Mouse (Mus musculus): ENCODE results near the gene Enpp6. TPM values are rescaled to one million over a fixed set of nuclear protein-coding genes. Genes with fewer than 3 reads are reported as not detected.

Enpp6 gene
- polyA plus RNA-seq, 2 experiments, result 0.49 to 1.7 TPM

- Histone ChIP-seq H3K4me2 (replicated peaks; ENCODE audit: low read depth, low read length, severe bottlenecking) (no peak overlapping the region), H3K9ac (ENCODE audit: low read depth, low read length, severe bottlenecking) (no peak overlapping the region), H3K36me3 (ENCODE audit: control insufficient read depth, insufficient read depth, low read length) (no peaks in the 10 kb centered on the region), H3K4me1 (ENCODE audit: control insufficient read depth, insufficient read depth, low read length) (no peaks in the 10 kb centered on the region), H3K27me3 (ENCODE audit: control insufficient read depth, insufficient read depth, low read length) (no peaks in the 10 kb centered on the region), H3K9me3 (ENCODE audit: control insufficient read depth, low read length) (no peaks in the 10 kb centered on the region), H3K4me3 (replicated peaks; ENCODE audit: low read length) (no peak overlapping the region), H3K27ac (replicated peaks; ENCODE audit: low read depth, low read length) (no peak overlapping the region)
- no peak for DNase-seq (ENCODE audit: low spot score)
- TF ChIP-seq POLR2A (IDR thresholded peaks at IDR 0.05; ENCODE audit: borderline replicate concordance, extremely low read depth, insufficient read depth, insufficient read length), result no peak
- WGBS, result 90% methylated on average over 2 of the region's 2 CpGs
- no peak for ATAC-seq (ENCODE audit: low FRiP score, low read depth)
Measured at GRCm38 (mm10) chr8:47047146-47047545, 60.5 kb downstream of the Enpp6 start.

GRCm38 (mm10) chr8:47048584-47048983 is 61.9 kb downstream of the Enpp6 start:
- no peak overlapping the region for H3K4me2 ChIP-seq (replicated peaks; ENCODE audit: low read depth, low read length, severe bottlenecking)
- no peaks in the 10 kb centered on the region for H3K4me1 ChIP-seq (ENCODE audit: control insufficient read depth, insufficient read depth, low read length)
- H3K4me3 ChIP-seq (replicated peaks; ENCODE audit: low read length), result no peak overlapping the region
- ATAC-seq (ENCODE audit: low FRiP score, low read depth) (no peak), DNase-seq (ENCODE audit: low spot score) (no peak)
- no peaks in the 10 kb centered on the region for H3K9me3 ChIP-seq (ENCODE audit: control insufficient read depth, low read length)
- H3K27ac ChIP-seq (replicated peaks; ENCODE audit: low read depth, low read length), result no peak overlapping the region
- no peak for TF ChIP-seq POLR2A (IDR thresholded peaks at IDR 0.05; ENCODE audit: borderline replicate concordance, extremely low read depth, insufficient read depth, insufficient read length)
- no peak overlapping the region for H3K9ac ChIP-seq (ENCODE audit: low read depth, low read length, severe bottlenecking)
- H3K36me3 ChIP-seq (ENCODE audit: control insufficient read depth, insufficient read depth, low read length), result no peaks in the 10 kb centered on the region
- WGBS, result 93% methylated on average over 10 of the region's 10 CpGs
- no peaks in the 10 kb centered on the region for H3K27me3 ChIP-seq (ENCODE audit: control insufficient read depth, insufficient read depth, low read length)

DNA sequence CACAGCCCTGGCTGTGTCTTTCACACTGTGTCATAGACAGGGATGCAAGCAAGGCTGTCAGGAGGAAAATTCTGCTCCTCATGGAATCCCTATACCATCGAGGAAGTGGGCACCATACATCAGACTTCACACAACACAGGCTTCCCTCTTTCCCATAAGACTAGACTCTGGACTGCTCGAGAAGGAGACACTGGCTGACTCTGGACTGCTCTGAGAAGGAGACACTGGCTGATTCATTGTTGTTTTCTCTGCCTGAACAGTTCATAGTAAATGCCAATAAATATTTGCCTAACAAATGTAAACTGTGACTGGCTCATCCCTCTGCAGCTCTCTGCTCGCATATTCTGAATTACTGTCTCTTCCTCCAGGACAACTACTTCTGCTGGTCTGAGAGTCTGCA is 66.0 kb downstream of the Enpp6 start:
- ATAC-seq (ENCODE audit: low FRiP score, low read depth), result no peak
- Histone ChIP-seq H3K9me3 (ENCODE audit: control insufficient read depth, low read length) (no peaks in the 10 kb centered on the region), H3K4me2 (replicated peaks; ENCODE audit: low read depth, low read length, severe bottlenecking) (no peak overlapping the region), H3K9ac (ENCODE audit: low read depth, low read length, severe bottlenecking) (no peak overlapping the region), H3K27me3 (ENCODE audit: control insufficient read depth, insufficient read depth, low read length) (no peaks in the 10 kb centered on the region), H3K4me1 (ENCODE audit: control insufficient read depth, insufficient read depth, low read length) (no peaks in the 10 kb centered on the region), H3K36me3 (ENCODE audit: control insufficient read depth, insufficient read depth, low read length) (no peaks in the 10 kb centered on the region), H3K4me3 (replicated peaks; ENCODE audit: low read length) (no peak overlapping the region), H3K27ac (replicated peaks; ENCODE audit: low read depth, low read length) (no peak overlapping the region)
- 83% methylated on average over 3 of the region's 3 CpGs for WGBS
- TF ChIP-seq POLR2A (IDR thresholded peaks at IDR 0.05; ENCODE audit: borderline replicate concordance, extremely low read depth, insufficient read depth, insufficient read length), result no peak
- no peak for DNase-seq (ENCODE audit: low spot score)

DNA sequence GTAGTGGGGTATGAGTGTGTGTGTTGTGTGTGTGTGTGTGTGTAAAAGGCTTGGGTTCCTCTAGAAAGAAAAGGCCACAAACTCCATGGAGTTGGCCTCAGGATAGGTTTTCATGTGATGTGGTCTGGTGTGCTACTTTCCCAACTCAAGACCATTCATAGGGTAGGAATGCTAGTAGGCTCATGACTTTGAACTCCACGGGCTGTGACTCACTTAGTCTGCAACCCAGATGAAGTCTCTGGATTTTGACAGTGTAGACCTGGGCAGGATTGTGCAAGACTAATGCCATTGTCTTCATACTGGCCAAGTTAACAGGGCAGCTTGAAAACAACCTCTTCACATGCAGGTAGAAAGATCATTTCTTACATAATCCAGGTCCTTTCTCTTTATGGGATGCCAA is 69.4 kb downstream of the Enpp6 start:
- Histone ChIP-seq H3K4me1 (ENCODE audit: control insufficient read depth, insufficient read depth, low read length) (0 out of 2 replicates have a peak, but pooled peaks cover 4% of the 10 kb centered on the region), H3K27me3 (ENCODE audit: control insufficient read depth, insufficient read depth, low read length) (no peaks in the 10 kb centered on the region), H3K36me3 (ENCODE audit: control insufficient read depth, insufficient read depth, low read length) (no peaks in the 10 kb centered on the region), H3K9me3 (ENCODE audit: control insufficient read depth, low read length) (no peaks in the 10 kb centered on the region), H3K4me3 (replicated peaks; ENCODE audit: low read length) (no peak overlapping the region), H3K9ac (ENCODE audit: low read depth, low read length, severe bottlenecking) (no peak overlapping the region), H3K4me2 (replicated peaks; ENCODE audit: low read depth, low read length, severe bottlenecking) (no peak overlapping the region), H3K27ac (replicated peaks; ENCODE audit: low read depth, low read length) (no peak overlapping the region)
- TF ChIP-seq POLR2A (IDR thresholded peaks at IDR 0.05; ENCODE audit: borderline replicate concordance, extremely low read depth, insufficient read depth, insufficient read length), result no peak
- DNase-seq (ENCODE audit: low spot score) (no peak), ATAC-seq (ENCODE audit: low FRiP score, low read depth) (no peak)
- WGBS, result 100% methylated on average over 1 of the region's 1 CpGs

- no peak overlapping the region for H3K9ac ChIP-seq (ENCODE audit: low read depth, low read length, severe bottlenecking)
- no peak for TF ChIP-seq POLR2A (IDR thresholded peaks at IDR 0.05; ENCODE audit: borderline replicate concordance, extremely low read depth, insufficient read depth, insufficient read length)
Measured at GRCm38 (mm10) chr8:47058526-47058925, 71.8 kb downstream of the Enpp6 start.

DNA sequence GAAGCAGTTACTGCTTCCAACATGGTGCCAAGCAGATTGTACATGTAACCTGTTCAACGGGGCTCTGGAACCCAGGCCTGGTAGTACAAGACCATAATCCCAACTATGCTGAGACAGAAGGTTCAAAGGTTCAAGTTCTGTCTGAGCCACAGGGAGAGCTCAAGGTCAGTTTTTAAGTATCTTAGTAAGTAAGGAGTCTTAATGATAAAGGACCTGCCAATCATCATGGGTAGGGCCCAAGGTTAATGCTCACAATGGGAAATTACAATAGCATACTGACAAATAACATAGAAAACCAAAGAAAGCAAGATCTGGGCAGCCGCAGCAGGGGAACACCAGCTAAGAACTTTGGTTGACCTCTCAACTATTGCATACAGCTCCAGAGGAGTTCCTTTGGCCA is 72.3 kb downstream of the Enpp6 start:
- no peak overlapping the region for H3K9ac ChIP-seq (ENCODE audit: low read depth, low read length, severe bottlenecking)
- H3K9me3 ChIP-seq (ENCODE audit: control insufficient read depth, low read length), result no peaks in the 10 kb centered on the region
- H3K27ac ChIP-seq (replicated peaks; ENCODE audit: low read depth, low read length), result no peak overlapping the region
- no peaks in the 10 kb centered on the region for H3K27me3 ChIP-seq (ENCODE audit: control insufficient read depth, insufficient read depth, low read length)
- ATAC-seq (ENCODE audit: low FRiP score, low read depth), result no peak
- DNase-seq (ENCODE audit: low spot score), result no peak
- 95% methylated on average over 2 of the region's 2 CpGs for WGBS
- TF ChIP-seq POLR2A (IDR thresholded peaks at IDR 0.05; ENCODE audit: borderline replicate concordance, extremely low read depth, insufficient read depth, insufficient read length), result no peak
- H3K4me1 ChIP-seq (ENCODE audit: control insufficient read depth, insufficient read depth, low read length), result 0 out of 2 replicates have a peak, but pooled peaks cover 8% of the 10 kb centered on the region
- no peaks in the 10 kb centered on the region for H3K36me3 ChIP-seq (ENCODE audit: control insufficient read depth, insufficient read depth, low read length)
- no peak overlapping the region for H3K4me2 ChIP-seq (replicated peaks; ENCODE audit: low read depth, low read length, severe bottlenecking)
- H3K4me3 ChIP-seq (replicated peaks; ENCODE audit: low read length), result no peak overlapping the region

More at GRCm38 (mm10) chr8:47058526-47058925, 71.8 kb downstream of the Enpp6 start:
- 0 out of 2 replicates have a peak, but pooled peaks cover 8% of the 10 kb centered on the region for H3K4me1 ChIP-seq (ENCODE audit: control insufficient read depth, insufficient read depth, low read length)
- H3K9me3 ChIP-seq (ENCODE audit: control insufficient read depth, low read length), result no peaks in the 10 kb centered on the region
- WGBS, result 93% methylated on average over 4 of the region's 4 CpGs
- H3K36me3 ChIP-seq (ENCODE audit: control insufficient read depth, insufficient read depth, low read length), result no peaks in the 10 kb centered on the region
- ATAC-seq (ENCODE audit: low FRiP score, low read depth) (no peak), DNase-seq (ENCODE audit: low spot score) (no peak)
- no peak overlapping the region for H3K4me3 ChIP-seq (replicated peaks; ENCODE audit: low read length)
- H3K4me2 ChIP-seq (replicated peaks; ENCODE audit: low read depth, low read length, severe bottlenecking), result no peak overlapping the region
- no peaks in the 10 kb centered on the region for H3K27me3 ChIP-seq (ENCODE audit: control insufficient read depth, insufficient read depth, low read length)
- H3K27ac ChIP-seq (replicated peaks; ENCODE audit: low read depth, low read length), result no peak overlapping the region
